Mouse (Mus musculus) hindbrain, embryonic 10.5 days (tissue): ENCODE data around the gene Nol6. TPM values are rescaled to one million over a fixed set of nuclear protein-coding genes. Genes with fewer than 3 reads are reported as not detected.

Experiments used
- polyA plus RNA-seq: library from polyadenylated mRNA; unstranded; fragments of >200 nt; fragmentation: Nextera tagmentation; extraction: Ambion mirVana; gene quantifications from 2 replicates; pipeline ENCODE4 v1.2.1, GENCODE M21; 2016

Nol6 gene
- polyA plus RNA-seq, 1 experiment from 2014 or later: 32.8 TPM

Other genes starting within 250 kb of the Nol6 start
- not detected in 2 replicates for gene Spink4, start 204.4 kb downstream of the Nol6 start, polyA plus RNA-seq
- 198 and 208 TPM in 2 replicates for gene Bag1, start 176.2 kb downstream of the Nol6 start, polyA plus RNA-seq
- 114 and 126 TPM in 2 replicates for gene Chmp5, start 176.0 kb downstream of the Nol6 start, polyA plus RNA-seq
- gene Nfx1, start 153.5 kb downstream of the Nol6 start, polyA plus RNA-seq: 86.1 and 92.8 TPM in 2 replicates
- 0.12 TPM in 1 of 2 replicates, not detected in the other for gene Aqp7, start 76.3 kb downstream of the Nol6 start, polyA plus RNA-seq
- gene Aqp3, start 26.3 kb downstream of the Nol6 start, polyA plus RNA-seq: 3.1 and 5.0 TPM in 2 replicates
- gene Ube2r2, start 11.3 kb upstream of the Nol6 start, polyA plus RNA-seq: 91.4 and 95.2 TPM in 2 replicates
- gene Ubap2, start 150.7 kb upstream of the Nol6 start, polyA plus RNA-seq: 85.8 and 89.3 TPM in 2 replicates
- 57.8 and 64.0 TPM in 2 replicates for gene Dcaf12, start 190.4 kb upstream of the Nol6 start, polyA plus RNA-seq
- 73.4 and 73.8 TPM in 2 replicates for gene Ubap1, start 224.5 kb upstream of the Nol6 start, polyA plus RNA-seq